Mouse (Mus musculus): ENCODE results near the gene Slc24a2. TPM values are rescaled to one million over a fixed set of nuclear protein-coding genes. Genes with fewer than 3 reads are reported as not detected.

Slc24a2 gene
- polyA plus RNA-seq (2017; shearing (Covaris generic)) = not detected

DNA sequence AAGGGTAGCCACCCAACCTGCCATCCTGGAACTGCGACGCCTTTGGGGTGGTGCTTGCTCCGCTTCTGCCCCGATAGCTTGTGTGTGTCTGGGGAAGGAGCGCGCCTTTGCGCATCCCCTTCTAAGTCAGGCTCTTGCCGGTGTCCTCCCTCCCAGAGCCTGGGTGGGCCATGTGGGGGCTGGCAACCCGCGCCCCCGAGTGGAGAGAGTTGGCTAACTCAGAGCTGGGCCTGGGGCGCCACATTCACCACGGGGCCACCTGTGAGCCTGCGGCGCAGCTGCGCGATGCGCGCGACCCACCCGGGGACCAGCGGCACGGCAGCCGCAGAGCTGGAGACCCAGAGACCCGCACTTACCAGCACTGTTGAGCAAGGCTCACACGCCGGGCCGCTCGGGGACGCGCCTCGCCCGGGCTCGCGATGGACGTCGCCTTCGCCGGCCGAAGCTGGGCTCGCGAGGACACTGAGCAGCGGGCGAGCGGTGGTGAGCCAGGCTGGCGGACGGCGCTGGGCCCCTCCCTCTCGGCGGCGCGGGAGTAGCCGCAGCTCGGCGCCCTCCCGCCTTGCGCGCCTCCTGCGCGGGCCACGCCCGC is at the start of gene Slc24a2:
Slc24a2 (minus strand) TSS at position 518 of the 592 bp plus-strand sequence.
- ATAC-seq = no peak

DNA sequence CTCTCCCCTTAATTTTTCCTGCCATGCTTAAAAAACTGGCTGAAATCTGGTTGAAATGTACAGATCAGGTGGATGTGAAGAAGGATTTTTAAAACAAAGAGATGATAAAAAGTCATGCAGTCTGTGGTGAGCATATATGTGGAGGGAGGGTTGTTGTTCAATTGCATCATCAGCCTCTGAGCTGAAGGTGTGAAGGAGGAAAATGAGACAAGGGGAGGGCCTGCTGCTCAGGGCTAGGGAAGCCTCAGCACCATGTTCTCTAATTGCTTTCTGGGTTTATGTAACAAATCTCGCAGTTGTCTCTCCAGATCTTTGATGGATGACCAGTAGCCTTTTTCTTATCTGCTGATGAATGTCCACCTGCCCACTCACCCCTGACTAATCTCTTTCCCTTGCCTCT is 44.5 kb upstream of the Slc24a2 start:
- ATAC-seq = no peak

DNA sequence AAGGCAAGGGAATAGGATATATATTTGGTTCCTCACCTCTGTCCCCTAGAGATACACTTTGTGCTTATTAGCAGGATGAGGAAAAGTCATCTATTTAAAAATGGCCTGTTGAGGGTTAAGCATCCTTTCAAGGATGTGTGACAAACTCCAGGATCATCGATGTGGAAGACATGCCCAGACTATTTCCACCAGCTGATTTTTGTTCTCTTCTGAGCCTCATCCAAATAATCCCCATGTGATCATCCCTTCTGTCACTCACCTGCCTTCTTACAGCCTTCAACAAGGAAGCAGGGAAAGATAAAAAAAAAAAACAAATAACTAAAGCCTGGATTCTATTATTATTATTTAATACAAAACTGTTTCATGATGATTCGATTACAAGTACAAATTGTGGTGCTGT is 44.0 kb upstream of the Slc24a2 start:
- no peak for ATAC-seq

DNA sequence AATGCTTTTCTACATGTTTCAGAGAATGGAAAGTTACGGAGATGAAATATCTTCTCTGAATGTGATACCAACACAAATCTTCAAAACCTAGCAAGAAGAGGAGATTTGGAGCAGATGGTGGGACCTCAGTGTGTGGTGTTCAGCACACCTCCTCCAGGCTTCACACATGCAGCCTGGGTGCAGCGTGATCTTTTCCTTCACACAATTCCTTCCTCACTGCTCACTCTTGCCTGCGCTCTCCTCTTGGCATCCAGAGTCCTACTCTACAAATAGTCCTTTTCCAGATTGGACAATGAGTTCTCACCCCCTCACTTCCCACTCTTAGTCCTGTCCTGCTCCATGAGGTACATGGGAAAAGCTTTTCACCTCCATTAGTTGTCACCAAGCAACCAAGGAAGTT is 43.2 kb upstream of the Slc24a2 start:
- no peak for ATAC-seq

DNA sequence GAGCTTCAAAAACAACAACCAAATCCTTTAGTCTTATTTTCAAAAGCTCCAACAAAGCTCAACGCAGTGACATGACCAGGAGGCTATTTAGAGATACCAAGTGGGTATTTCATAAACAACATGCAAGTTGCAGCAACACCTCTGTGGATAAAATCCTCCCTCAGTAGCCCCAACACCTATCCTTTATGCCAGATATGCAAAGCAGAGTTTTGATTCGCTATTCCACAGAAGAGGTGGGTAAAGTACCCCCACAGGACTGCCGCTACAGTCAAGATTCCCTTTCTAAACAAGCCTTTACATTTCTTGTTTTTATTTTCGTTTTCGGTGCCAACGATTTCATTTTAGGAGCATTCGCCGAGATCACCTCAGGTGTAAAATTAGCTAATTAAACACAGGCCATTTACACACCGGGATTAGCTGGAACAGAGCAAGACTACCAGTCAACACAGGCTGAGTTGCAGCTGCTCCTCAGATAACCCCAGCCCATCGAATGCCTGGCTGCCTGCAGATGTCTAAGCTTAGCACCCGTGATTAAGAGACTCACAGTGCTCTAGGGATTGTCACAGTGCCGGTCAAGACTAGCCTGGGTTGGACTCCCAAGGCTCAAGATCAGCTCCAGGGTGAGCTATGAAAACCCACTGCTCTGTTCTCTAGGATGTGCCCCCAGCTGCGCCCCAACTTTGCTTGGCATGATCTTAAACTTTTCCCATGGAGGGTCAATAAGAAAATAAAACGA is 885 bp downstream of the Slc24a2 start:
- no peak for ATAC-seq

DNA sequence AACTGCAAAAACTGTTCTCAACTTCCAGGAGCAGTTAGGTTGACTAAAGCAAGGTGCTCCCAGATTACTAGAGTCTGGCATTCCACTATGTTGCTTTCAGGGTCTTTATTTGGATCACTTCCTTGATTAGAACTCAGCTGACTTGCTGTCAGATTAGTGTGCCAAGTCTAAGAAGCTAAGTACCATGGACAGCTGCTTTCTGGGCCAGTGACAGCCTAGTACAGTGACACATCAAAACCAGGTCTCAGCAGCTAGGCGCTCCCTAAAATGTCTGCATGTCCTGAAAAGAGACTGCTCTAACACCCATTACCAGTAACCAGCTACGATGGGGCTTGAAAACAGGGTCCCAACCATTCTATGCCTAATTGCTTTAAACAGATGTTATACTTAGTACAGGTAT is 8.7 kb downstream of the Slc24a2 start:
- no peak for ATAC-seq

DNA sequence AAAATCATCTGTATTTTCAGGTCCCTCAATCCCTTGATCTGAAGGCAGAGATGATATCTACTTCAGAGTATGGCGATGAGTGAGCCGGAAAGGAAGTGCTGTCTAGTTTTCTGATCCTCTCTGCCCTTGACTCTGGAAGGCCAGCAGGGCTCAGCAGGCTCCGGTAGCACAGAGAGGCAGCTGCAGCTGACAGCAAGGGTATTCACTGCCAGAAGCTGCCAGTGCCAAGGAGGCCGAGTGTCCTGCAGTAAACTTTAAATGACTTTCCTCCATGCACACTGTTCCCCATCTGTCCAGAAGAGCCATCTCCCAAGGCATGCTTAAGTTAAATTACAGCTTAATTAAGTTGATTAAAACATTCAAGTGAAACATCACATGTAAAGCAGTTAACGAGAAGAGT is 12.1 kb downstream of the Slc24a2 start:
- ATAC-seq = no peak

DNA sequence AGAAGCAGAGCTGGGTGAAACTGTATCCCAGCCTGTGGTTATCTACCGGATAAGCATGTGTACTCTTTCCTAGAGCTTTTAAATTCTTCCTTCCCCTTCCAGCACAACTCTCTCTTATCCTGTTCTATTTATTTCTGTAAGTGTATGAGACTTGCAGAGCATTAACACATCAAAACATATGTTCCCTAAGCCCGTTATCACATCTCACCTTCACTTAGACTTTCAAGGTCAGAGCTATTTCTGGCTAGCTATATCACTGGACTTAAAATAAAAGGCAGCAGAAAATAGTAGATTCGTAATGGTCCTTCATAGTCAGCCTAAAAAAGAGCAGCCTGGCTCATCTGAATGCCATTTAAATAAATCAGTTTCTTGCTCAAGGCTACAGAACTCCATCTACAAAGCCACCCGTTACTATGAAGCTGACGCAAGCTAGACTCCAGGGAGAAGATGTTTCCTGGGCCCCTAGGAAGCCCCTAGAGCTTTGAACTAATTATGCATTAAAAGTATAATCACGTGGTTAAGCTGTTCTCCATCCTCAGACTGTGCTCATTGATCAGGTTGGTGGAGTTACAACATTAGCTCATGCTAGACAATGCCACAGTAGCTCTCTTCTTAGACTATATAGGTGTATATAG is 18.8 kb downstream of the Slc24a2 start:
- ATAC-seq = no peak

DNA sequence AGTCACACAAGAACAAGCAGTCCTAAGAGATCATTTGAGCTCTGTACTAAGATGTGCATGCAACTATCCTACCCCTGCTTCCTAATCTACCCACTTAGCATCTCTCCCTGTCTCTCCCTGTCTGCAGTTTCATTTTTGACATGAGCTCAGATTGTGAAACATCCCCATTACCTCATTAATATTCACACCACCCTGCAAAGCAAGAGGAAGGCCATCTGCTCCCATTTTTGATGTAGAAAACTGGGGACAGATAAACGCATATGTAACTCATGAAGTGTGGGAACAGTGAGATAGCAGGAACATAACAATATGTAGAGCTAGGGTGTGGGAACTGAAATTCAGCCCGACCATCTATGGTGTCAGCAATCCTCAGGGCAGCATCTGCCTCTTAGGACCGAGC is 19.7 kb downstream of the Slc24a2 start:
- ATAC-seq = no peak

DNA sequence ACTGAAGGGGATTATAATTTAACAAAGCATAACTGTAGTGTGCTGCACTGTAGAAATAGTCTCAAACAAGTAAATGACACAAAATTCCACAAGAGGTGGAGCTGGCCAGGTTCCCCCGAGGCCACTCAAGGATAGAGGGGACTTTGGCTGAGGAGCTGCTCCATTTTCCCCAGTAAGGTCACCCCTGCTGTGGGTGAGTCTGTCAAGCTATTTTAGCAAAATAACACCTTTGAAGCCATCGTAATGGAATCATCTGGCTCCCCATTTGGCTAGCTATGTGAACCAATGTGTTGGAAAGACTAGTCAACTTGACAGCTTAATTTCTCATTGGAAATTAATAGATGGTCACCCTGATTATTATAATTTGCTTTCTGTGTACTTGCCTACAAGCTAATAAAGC is 28.2 kb downstream of the Slc24a2 start:
- no peak for ATAC-seq

DNA sequence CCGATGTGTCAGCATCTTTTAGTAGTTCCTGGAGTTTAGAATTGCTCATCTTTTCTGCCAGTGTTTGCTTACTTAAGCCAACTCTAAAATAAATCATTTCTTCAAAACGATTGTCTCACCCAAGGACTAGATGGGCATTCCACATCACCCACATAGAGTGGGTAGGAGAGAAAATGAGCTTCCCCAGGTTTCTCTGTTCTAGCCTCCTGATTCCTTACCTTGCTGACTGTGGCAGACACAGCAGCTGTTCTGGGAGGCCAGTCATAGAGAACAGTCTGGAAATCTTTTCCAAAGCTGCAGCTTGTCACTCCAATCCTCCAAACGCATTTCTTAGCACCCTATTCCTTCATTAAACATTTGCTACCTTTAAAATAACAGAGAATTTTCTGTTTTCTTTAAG is 29.0 kb downstream of the Slc24a2 start:
- no peak for ATAC-seq

DNA sequence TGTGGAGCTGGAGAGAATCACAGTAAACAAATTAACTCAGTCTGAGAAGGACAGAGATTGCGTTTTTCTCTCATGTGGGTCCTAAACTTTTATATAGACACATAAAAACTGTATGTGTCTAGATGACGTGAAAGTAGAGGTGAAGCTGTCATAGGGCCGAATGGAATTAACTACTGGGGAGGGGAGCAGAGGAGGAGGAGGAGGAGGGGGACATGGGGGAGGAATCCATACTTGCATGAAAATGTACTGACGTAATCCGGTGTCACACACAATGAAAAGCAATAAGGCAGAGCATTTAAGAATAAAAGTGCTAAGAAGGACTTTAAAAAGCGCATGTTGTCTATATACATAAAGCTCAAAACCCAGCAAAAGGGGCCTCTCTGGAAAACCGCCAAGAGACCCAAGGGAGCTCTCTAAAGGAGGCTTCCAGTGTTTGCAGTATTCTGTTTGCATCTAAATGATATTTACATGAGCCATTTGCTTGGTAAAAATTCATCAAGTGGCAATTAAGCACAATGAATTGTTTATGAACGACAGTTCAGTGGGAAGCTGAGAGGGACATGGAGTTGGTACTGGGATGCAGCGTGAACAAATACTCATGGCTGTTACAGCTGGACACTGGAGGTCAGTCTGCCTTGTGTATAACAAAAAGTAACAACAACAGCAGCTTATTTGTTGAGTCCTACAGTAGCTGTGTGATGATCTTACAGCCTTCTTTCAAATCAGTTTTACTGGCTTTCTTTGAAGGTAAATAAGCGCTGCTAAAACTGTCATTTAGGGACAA is 45.9 kb downstream of the Slc24a2 start:
- no peak for ATAC-seq

DNA sequence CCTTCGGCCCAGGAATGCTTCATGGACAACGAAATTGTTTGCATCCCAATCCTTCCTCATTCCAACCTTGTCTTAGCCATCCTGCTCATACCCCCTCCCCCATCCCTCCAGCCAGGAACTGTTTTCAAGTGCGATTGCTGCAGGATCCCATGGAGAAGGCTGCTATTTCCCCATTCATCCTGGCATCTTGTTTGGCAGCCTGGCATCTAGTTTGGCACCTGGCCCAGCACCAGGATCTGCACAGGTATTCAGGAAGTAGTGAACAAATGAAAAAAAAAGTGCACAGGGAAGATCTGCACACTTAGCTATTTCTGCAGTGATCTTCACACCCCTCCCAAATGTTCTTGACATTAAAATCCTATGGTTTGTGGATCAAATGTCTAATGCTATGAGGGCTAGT is 53.2 kb downstream of the Slc24a2 start:
- ATAC-seq = no peak

DNA sequence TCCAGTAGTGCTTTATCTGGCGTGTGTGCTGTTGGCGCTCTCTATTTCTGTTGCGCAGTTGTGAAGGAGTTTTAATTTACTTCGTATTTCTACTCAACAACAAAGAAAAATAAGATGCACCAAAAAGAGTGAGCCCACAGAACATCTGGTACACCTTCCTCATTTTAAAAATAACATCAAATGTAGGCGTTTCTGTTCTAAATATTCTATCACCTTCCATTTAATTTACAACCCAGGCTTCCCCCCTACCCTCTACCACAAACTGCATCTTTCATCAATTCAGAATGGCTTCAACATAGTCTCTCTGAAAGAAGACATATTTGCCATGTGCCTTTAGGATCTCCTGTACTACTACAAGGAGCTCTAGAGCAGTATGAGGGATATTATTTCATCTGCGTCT is 66.3 kb downstream of the Slc24a2 start:
- ATAC-seq = no peak

DNA sequence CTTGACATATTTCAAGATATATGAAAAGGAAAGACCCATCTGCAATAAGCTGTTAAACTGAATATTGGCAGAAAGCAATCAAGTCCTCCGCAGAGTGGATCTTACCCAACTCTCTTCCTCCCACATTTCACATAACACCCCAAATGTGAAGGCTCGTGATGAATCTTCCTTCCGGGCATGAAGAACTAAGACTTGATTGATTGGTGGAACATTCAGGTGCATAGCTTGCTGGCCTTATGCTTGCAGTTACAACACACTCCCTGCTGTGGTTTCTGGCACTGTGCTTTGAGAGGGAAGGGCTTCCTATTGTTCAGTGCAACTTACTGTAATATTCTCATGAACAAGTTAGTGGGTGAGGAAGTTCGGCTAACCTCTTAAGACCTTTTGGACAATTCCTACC is 72.2 kb downstream of the Slc24a2 start:
- ATAC-seq = no peak

DNA sequence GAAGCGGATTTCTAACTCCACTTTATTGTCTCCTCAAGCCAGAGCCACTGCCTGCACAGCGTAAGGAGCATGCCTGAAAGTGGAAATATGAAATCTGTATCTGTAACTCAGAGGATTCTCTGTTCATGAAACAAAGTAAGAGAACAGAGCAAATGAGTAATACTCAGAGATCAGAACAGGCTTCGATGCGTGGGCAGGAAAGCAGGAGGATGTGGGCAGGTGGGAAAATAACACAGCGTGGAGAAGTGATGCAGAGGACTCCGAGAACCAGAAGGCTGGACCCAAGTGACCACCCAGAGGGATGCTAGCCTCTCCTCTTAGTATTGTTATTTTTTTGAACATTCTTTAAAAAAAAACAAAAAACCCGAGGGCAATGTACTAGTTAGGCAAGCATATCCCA is 78.3 kb downstream of the Slc24a2 start:
- no peak for ATAC-seq

DNA sequence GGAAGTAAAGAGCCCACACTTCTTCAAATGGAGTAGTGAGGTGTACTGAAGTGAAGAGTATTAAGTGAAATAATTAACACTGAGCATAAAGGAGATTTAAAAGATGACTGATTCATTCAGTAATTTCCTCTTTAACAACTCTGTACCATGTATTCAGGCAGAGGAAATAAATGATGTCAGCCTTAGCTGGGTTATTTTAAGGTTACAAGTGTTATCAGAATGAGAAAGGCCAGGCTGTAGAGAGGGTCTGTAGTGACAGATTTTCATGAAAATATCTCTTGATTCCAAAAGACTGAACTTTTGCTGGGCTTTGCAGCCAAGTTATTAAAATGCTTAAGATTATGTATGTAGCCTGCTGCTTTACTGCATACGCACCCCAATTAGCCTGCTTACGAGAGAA is 80.7 kb downstream of the Slc24a2 start:
- no peak for ATAC-seq

DNA sequence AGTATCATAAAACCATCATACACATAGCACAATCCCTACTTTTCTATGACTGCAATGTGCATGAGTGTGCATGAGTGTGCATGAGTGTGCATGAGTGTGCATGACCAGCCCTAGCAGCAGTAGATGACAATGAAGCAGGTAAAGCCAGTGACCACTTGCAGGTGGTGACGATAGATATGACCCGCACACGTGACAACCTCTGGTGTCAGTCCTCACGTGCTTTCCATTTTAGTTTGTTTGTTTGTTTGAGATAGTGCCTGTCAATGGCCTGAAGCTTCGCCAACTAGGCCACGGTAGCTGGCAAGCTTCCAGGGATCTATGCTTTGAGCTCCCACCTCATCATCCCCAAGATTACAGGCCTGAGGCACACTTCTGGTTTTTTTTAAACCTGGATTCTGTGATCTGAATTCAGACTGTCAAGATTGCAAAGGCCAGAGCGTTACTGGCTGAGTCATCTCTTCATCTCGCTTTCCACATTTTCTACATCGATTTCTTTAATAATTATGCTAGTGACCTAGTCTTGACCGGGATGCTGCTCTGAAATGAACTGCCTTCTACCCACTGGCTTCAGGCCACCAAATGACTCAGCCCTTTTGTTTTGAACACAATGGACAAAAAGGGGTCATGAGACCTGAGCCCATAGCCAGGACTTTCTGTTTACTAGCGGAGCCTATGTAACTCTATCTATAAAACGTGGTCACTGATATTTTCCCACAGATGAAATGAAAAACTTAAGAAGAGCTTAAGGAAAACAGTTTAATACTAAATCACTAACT is 88.5 kb downstream of the Slc24a2 start:
- ATAC-seq = no peak

DNA sequence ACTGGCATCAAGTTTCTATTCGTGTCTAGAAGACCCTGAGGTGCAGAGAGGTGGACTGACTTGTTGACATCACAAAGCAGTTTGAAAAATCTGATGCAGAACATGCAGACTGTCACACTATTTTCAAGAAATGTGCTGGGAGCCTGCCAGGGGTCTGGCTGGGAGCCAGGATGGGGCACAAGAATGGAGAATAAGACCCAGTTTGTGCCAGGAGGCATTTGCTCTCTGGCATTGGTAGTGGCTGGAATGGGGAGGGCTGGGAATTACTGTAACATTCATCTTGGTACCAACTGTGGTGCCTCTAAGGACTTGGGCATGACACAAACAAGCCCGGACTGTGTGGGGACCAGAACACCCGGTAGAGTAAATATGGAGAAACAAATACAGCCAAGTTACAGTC is 89.4 kb downstream of the Slc24a2 start:
- no peak for ATAC-seq

DNA sequence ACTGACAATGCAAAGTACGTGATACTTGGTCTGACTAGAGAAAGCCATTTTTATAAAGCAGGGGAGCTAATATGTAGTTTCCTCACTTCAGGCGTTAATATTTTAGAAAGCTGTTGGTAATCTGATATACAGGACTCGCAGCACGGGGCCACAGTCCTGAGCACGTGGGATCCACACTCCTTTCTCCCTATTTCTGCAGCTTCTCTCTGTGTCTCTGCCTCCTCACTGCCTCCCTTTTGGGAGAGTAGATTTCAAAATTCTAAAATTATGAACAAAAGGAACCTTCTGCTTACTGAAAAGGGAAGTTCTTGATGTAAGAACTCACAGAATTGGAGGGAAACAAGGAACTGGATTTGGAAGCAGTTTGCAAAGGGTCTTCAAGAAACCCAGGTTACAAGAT is 97.8 kb downstream of the Slc24a2 start:
- ATAC-seq = no peak

DNA sequence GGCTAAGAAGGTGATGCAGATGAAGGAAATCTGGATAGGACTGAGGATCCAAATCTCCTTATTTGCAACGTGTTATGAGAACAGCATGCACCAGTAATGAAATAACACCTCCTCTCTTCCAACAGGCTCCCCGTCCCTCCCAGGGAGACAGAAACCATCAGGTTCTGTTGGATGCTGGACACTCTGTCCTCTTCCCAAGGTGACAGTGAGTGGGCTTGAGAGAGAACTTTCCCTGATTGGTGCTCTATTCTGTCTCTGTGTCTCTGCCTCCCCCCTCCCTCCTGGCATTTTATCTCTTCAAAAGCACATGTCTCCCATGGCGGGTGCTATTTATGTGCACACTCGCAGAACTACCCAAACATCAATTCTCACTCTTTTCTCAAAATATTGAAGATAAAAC is 103.5 kb downstream of the Slc24a2 start:
- ATAC-seq = no peak

DNA sequence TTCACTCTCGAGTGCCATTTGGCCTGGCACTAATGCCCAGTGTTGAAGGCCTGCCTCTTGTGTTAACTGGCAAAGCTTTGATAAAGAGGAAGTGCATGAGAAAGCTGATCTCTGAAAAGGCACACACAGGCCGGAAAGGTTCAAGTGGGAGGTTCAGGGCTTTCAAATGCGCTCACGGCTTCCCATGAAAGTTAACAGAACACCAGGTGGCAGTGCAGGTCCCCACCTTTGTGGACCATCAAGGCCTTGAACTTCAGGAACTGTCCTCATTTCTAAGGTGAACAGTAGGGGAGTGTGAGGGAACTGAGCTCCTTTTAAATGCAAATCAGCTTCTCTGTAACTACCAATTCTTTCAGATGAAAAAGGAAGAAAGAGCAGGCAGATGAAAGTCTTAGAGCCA is 110.5 kb downstream of the Slc24a2 start:
- ATAC-seq = no peak

DNA sequence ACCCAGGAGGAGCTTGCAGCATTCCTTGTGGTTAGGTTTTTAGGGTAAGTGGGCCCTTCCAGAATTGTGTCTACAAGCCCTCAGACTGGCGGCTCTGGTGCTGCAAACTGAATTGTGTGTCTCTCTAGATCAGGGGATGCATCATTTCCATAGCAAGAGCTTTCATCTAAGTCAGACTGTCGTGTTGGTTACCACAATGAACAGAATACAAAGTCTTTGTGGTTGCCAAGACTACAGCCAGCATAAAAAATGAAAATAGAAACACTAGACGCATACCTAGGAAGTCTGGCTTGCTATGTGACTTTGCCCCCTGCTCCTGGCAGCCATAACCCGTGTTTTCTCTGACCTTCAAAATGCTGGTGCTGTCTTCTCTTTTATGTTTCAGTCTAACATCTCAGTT is 114.6 kb downstream of the Slc24a2 start:
- ATAC-seq = no peak
